Mouse (Mus musculus) left cerebral cortex, postnatal 10 days (tissue): Measurements from ENCODE around the gene Acsf2. TPM values are rescaled to one million over a fixed set of nuclear protein-coding genes. Genes with fewer than 3 reads are reported as not detected.

Experiments
- DNase-seq, 2 experiments: peaks; one replicate each; pipeline ENCODE4 v3.0.0; 2021 to 2022; ENCODE audit warnings: low spot score in 2 of 2, mixed read lengths in 1 of 2; ENCODE audit errors: extremely low spot score in 1 of 2
- intact Hi-C: fragments of 180-260 bp; cut with DNase I; formaldehyde crosslinking; loops from one replicate; pipeline ENCODE4 v1.15.1; 2025
- total RNA-seq, 2 experiments: library from RNA; stranded (reverse); gene quantifications; 2 replicates each; pipeline ENCODE4 v1.2.3; 2021

Acsf2 gene
- total RNA-seq, 2 experiments from 2014 or later = 13.8 to 16.3 TPM

GRCm38 (mm10) chr11:94513452-94513851 lies 88.2 kb downstream of the Acsf2 start:
- no peak for DNase-seq
- intact Hi-C loops = no loop called here

- intact Hi-C loops = no loop called here
- no peak for DNase-seq
These were observed 92.7 kb downstream of the Acsf2 start for GRCm38 (mm10) chr11:94508976-94509375.

Other genes starting within 250 kb of the Acsf2 start
- gene Abcc3, start 208.9 kb downstream of the Acsf2 start, total RNA-seq = 1 to 10 TPM; 1.6 to 2.1 TPM
- gene Cacna1g, start 127.7 kb downstream of the Acsf2 start, total RNA-seq = 100 to 1,000 TPM; 143 to 151 TPM
- 1 to 10 TPM in 1 of 2 experiments, under 1 TPM in 1; 0.92 to 1.5 TPM for gene Spata20, start 115.7 kb downstream of the Acsf2 start, total RNA-seq
- 1 to 10 TPM; 1.6 to 1.8 TPM for gene Epn3, start 101.9 kb downstream of the Acsf2 start, total RNA-seq
- 1 to 10 TPM; 1.4 to 1.6 TPM for gene Mycbpap, start 80.1 kb downstream of the Acsf2 start, total RNA-seq
- 10 to 100 TPM; 15.9 to 18.7 TPM for gene Rsad1, start 52.6 kb downstream of the Acsf2 start, total RNA-seq
- gene Chad, start 36.8 kb downstream of the Acsf2 start, total RNA-seq = under 1 TPM; 0.26 to 0.49 TPM
- gene Lrrc59, start 27.9 kb upstream of the Acsf2 start, total RNA-seq = 10 to 100 TPM; 91.5 to 94.8 TPM
- 10 to 100 TPM; 59.6 to 60.8 TPM for gene Mrpl27, start 51.9 kb upstream of the Acsf2 start, total RNA-seq
- gene Eme1, start 52.1 kb upstream of the Acsf2 start, total RNA-seq = under 1 TPM; 0.28 to 0.86 TPM
- gene Xylt2, start 75.6 kb upstream of the Acsf2 start, total RNA-seq = 10 to 100 TPM; 21.8 to 25.7 TPM
- not detected for gene Gm11541, start 102.6 kb upstream of the Acsf2 start, total RNA-seq
- gene Cdc34b, start 139.9 kb upstream of the Acsf2 start, total RNA-seq = under 1 TPM in 1 of 2 experiments, not detected in 1; 0.28 TPM
- gene Tmem92, start 180.8 kb upstream of the Acsf2 start, total RNA-seq = under 1 TPM; 0.21 to 0.61 TPM